Mouse (Mus musculus): ENCODE results near the gene Atp5j2. TPM values are rescaled to one million over a fixed set of nuclear protein-coding genes. Genes with fewer than 3 reads are reported as not detected.

The Atp5j2 gene
- total and polyA plus RNA-seq, 3 experiments, result 493 to 733 (median 543) TPM

DNA sequence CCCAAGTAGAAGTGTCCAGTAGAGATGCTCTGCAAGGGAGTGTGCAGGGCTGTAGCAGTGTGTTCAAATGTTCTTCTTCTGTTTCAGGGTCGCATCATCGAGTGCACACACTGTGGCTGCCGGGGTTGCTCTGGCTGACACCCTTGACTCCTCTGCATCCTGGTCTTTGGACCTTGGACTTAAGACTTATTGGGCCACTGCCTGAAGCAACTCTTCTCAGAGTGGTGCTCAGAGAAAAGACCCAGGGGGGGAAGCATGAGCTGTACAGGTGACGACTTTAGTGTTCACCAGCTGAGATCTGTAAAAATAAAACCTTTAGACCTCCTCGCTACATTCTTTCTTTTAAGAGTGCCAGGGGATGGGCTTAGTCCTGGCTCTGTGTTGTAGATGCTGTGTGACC lies 44.1 kb downstream of the Atp5j2 start:
- Histone ChIP-seq H3K4me3 (ENCODE audit: control insufficient read depth in 1 of 2, insufficient read depth in 1 of 2, low read depth in 2 of 2, low read length in 2 of 2) (no peak overlapping the region), H3K27me3 (ENCODE audit: control insufficient read depth in 1 of 2, insufficient read depth in 2 of 2, low read length in 2 of 2) (no peaks in the 10 kb centered on the region), H3K9ac (ENCODE audit: control insufficient read depth, low read depth, low read length, poor library complexity, severe bottlenecking) (no peak overlapping the region), H3K36me3 (ENCODE audit: control insufficient read depth in 1 of 2, insufficient read depth in 2 of 2, low read length in 2 of 2) (peaks cover 6 to 24% of the 10 kb centered on the region in 2 experiments), H3K79me2 (ENCODE audit: control insufficient read depth, insufficient read depth, low read length, poor library complexity) (no peaks in the 10 kb centered on the region), H3K9me3 (replicated peaks; ENCODE audit: insufficient read depth, low read length) (no peaks in the 10 kb centered on the region), H3K27ac (ENCODE audit: control insufficient read depth, low read depth, low read length) (no peak overlapping the region), H3K4me1 (ENCODE audit: control insufficient read depth in 1 of 2, insufficient read depth in 2 of 2, low read length in 2 of 2) (peaks cover 4 to 6% of the 10 kb centered on the region in 2 experiments; a peak in 3 of 4 replicates)
- TF ChIP-seq NRF1 (IDR thresholded peaks at IDR 0.05; ENCODE audit: insufficient read depth, low read depth, low read length, poor library complexity, severe bottlenecking), result no peak
- no peak for TF ChIP-seq POLR2AphosphoS5 (IDR thresholded peaks at IDR 0.05; ENCODE audit: borderline replicate concordance, low read depth, low read length)
- TF ChIP-seq ETS1 (IDR thresholded peaks at IDR 0.05; ENCODE audit: low read depth, low read length), result no peak
- TF ChIP-seq USF2 (IDR thresholded peaks at IDR 0.05; ENCODE audit: borderline replicate concordance in 1 of 2, insufficient read depth in 1 of 2, low read depth in 1 of 2, low read length in 2 of 2), result no peak
- no peak for TF ChIP-seq KAT2A (conservative IDR thresholded peaks at IDR 0.05; ENCODE audit: low read depth, low read length)
- no peak for DNase-seq (ENCODE audit: low read depth, low spot score)

DNA sequence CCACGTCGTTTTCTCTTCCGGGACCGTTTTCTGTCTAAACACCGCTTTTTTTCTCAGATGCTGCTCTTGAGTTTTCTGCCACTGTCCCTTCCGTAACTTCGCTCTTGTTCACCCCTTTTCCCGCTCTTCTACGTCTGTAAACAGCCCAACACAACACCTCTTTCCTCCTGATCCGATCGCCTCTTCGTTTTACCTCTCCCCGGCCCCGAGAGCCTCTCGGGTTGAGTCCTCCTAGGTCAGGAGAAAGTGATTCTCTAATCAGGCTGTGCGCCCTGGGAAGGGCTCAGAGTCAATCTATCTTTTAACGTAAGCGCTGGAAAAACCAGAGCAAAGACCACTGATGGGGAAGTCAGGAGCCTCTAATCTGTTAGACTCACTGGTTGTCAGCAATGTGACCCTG lies 51.3 kb downstream of the Atp5j2 start:
- DNase-seq (ENCODE audit: low read depth, low spot score), result peak; percentile 52
- H3K27me3 ChIP-seq (ENCODE audit: control insufficient read depth in 1 of 2, insufficient read depth in 2 of 2, low read length in 2 of 2), result no peaks in the 10 kb centered on the region
- H3K9me3 ChIP-seq (replicated peaks; ENCODE audit: insufficient read depth, low read length), result no peaks in the 10 kb centered on the region
- peak overlapping the region; percentile 90 for H3K27ac ChIP-seq (ENCODE audit: control insufficient read depth, low read depth, low read length)
- peaks cover 16 to 21% of the 10 kb centered on the region in 2 experiments for H3K36me3 ChIP-seq (ENCODE audit: control insufficient read depth in 1 of 2, insufficient read depth in 2 of 2, low read length in 2 of 2)
- H3K79me2 ChIP-seq (ENCODE audit: control insufficient read depth, insufficient read depth, low read length, poor library complexity), result peaks cover 44% of the 10 kb centered on the region
- H3K4me1 ChIP-seq (ENCODE audit: control insufficient read depth in 1 of 2, insufficient read depth in 2 of 2, low read length in 2 of 2), result peaks cover 2 to 21% of the 10 kb centered on the region in 2 experiments; a peak in 2 of 4 replicates
- H3K4me3 ChIP-seq (ENCODE audit: control insufficient read depth in 1 of 2, insufficient read depth in 1 of 2, low read depth in 2 of 2, low read length in 2 of 2), result peak overlapping the region; percentile 85 to 95
- TF ChIP-seq MAZ (IDR thresholded peaks at IDR 0.05; ENCODE audit: low read depth, low read length), result 0 out of 2 replicates have a peak, but pooled peaks have one; percentile 0
- TF ChIP-seq UBTF (IDR thresholded peaks at IDR 0.05; ENCODE audit: borderline replicate concordance, insufficient read depth, low read depth, low read length), result no peak
- H3K9ac ChIP-seq (ENCODE audit: control insufficient read depth, low read depth, low read length, poor library complexity, severe bottlenecking), result peak overlapping the region; percentile 95

DNA sequence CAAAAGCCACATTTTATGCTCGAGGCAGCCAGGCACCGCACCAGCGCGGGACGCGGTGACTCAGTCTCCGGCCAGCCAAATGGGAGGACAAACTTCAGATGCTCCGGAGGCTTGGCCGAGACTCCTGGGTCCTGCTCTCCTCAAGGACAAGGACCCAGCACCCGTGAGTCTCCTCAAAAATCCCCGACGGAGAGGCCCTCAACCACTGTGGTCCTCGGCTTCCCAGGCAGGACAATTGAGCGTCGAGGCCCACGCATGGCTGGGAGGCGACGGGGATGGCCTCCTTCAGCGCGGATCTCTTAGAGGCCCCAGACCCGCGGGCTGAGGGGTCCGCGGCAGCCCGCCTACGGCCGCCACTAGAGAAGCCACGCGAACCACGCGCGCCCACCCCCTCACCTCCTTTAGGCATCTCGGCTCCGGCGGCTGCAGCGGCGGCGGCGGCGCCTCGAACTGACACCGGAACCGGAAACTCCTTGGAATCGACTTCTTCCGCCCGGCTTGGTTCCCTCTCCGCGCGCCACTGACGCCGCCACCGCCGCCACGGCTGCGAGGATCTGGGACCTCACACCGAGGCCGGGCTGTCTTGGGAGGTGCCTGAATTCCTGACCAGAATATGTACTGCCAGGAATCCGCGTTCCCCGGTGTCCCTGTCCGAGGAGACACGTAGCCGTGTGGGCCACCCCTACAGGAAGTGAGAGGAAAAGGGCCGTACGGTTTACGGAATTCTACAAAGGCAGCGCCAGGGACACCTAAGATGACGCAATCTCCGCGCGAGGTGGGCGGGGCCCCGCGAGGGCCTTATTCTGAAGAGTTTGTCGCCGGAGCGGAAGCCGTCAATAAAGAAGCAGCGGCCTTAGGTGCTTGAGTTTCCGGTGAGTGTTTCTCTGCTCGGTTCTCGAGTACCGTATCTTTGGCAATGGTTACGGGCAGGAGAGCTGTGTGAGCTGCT lies 52.0 kb downstream of the Atp5j2 start, which contains the start of the genes Pdap1 and Bud31:
Pdap1 (minus strand) TSS at position 668 of the 949 bp plus-strand sequence.
Bud31 (plus strand) TSS at position 792 of the 949 bp plus-strand sequence.
- Histone ChIP-seq H3K27me3 (ENCODE audit: control insufficient read depth in 1 of 2, insufficient read depth in 2 of 2, low read length in 2 of 2) (no peaks in the 10 kb centered on the region), H3K79me2 (ENCODE audit: control insufficient read depth, insufficient read depth, low read length, poor library complexity) (peaks cover 44% of the 10 kb centered on the region), H3K36me3 (ENCODE audit: control insufficient read depth in 1 of 2, insufficient read depth in 2 of 2, low read length in 2 of 2) (peaks cover 19 to 21% of the 10 kb centered on the region in 2 experiments), H3K4me3 (ENCODE audit: control insufficient read depth in 1 of 2, insufficient read depth in 1 of 2, low read depth in 2 of 2, low read length in 2 of 2) (peak within 1 kb of the TSS; percentile 85 to 95), H3K9ac (ENCODE audit: control insufficient read depth, low read depth, low read length, poor library complexity, severe bottlenecking) (peak within 1 kb of the TSS; percentile 95), H3K9me3 (replicated peaks; ENCODE audit: insufficient read depth, low read length) (no peaks in the 10 kb centered on the region), H3K4me1 (ENCODE audit: control insufficient read depth in 1 of 2, insufficient read depth in 2 of 2, low read length in 2 of 2) (peaks cover 2 to 21% of the 10 kb centered on the region in 2 experiments; a peak in 2 of 4 replicates), H3K27ac (ENCODE audit: control insufficient read depth, low read depth, low read length) (peak within 1 kb of the TSS; percentile 97)
- peak; percentile 96 for DNase-seq (ENCODE audit: low read depth, low spot score)
- TF ChIP-seq POLR2AphosphoS2 (IDR thresholded peaks at IDR 0.05; ENCODE audit: low read length) (peak; percentile 91; the same call in 1 of the 2 replicates), UBTF (IDR thresholded peaks at IDR 0.05; ENCODE audit: borderline replicate concordance, insufficient read depth, low read depth, low read length) (peak; percentile 94; the same call in 1 of the 2 replicates), ELF1 (IDR thresholded peaks at IDR 0.05; ENCODE audit: low read depth, low read length) (peak; percentile 69), ZKSCAN1 (IDR thresholded peaks at IDR 0.05; ENCODE audit: low read depth, low read length) (no peak), RAD21 (IDR thresholded peaks at IDR 0.05; ENCODE audit: low read depth, low read length) (no peak), NELFE (IDR thresholded peaks at IDR 0.05; ENCODE audit: low read depth, low read length) (peak; percentile 90), TAL1 (IDR thresholded peaks at IDR 0.05; ENCODE audit: low read length) (no peak), TBP (IDR thresholded peaks at IDR 0.05; ENCODE audit: low read depth, low read length) (peak; percentile 97), USF2 (IDR thresholded peaks at IDR 0.05; ENCODE audit: borderline replicate concordance in 1 of 2, insufficient read depth in 1 of 2, low read depth in 1 of 2, low read length in 2 of 2) (no peak), CHD2 (IDR thresholded peaks at IDR 0.05; ENCODE audit: low read length) (no peak), NRF1 (IDR thresholded peaks at IDR 0.05; ENCODE audit: insufficient read depth, low read depth, low read length, poor library complexity, severe bottlenecking) (peak; percentile 22; the same call in 1 of the 2 replicates), ZMIZ1 (IDR thresholded peaks at IDR 0.05; ENCODE audit: low read depth, low read length) (peak; percentile 96), USF1 (IDR thresholded peaks at IDR 0.05; ENCODE audit: low read depth, low read length) (0 out of 2 replicates have a peak, but pooled peaks have one; percentile 25), MYC (IDR thresholded peaks at IDR 0.05; ENCODE audit: low read depth, low read length) (peak; percentile 85), MAX (IDR thresholded peaks at IDR 0.05; ENCODE audit: low read length) (peak; percentile 100), BHLHE40 (IDR thresholded peaks at IDR 0.05; ENCODE audit: borderline replicate concordance, low read depth, low read length) (no peak), JUND (IDR thresholded peaks at IDR 0.05; ENCODE audit: low read depth, low read length) (peak; percentile 80; the same call in 1 of the 2 replicates)
